Mouse (Mus musculus) CD4-positive, CD25-positive, alpha-beta regulatory T cell, adult 4 months (primary cell): ENCODE data around the gene Pten. TPM values are rescaled to one million over a fixed set of nuclear protein-coding genes. Genes with fewer than 3 reads are reported as not detected.
"Not testable (repeated sequence)": the region's sequence is repeated elsewhere in the genome, so short reads cannot be mapped to it uniquely, and the experiment has no call there.

Experiments
- ATAC-seq: one replicate; pipeline ENCODE4 v1.8.0; 2017
- polyA plus RNA-seq, 2 experiments: library from polyadenylated mRNA; unstranded; fragments of 100-300 nt; shearing (Covaris generic); gene quantifications; one replicate each; pipeline ENCODE4 v1.2.1; 2017

The Pten gene
- polyA plus RNA-seq, 2 experiments from 2014 or later: 12.8 to 17.3 TPM

DNA sequence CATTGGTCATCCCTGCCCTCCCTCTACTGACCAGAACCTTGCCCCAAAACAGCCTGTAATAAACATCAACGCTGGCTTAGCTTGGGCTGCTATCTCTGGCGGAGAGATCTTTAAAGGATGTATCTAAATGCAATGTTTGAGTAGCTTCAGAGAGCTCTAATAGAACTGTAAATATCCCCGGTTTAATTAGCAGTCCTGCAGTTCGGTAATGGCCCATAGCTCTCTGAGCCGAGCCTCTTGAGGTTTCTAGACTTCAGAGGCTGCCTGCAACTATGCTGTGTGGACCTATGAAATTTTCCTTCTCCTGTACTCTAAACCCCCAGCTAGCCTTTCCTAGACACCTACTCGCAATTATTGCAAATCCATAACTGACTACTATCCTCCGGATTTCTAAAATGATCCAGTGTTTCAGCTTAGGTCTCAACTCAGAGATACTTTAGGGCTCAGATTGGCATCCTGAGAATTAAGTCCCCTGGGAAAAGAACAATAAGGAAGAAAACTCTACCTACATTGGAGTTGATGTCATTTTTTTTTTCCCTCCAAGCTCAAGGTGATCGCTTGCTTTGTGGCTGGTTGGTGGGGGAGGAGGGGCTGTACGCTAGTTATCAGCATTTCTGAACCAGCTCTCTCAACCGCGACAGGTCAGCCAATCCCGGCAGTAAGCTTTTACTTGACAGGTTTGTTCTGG, 2.0 kb upstream of the Pten start:
- no peak for ATAC-seq

DNA sequence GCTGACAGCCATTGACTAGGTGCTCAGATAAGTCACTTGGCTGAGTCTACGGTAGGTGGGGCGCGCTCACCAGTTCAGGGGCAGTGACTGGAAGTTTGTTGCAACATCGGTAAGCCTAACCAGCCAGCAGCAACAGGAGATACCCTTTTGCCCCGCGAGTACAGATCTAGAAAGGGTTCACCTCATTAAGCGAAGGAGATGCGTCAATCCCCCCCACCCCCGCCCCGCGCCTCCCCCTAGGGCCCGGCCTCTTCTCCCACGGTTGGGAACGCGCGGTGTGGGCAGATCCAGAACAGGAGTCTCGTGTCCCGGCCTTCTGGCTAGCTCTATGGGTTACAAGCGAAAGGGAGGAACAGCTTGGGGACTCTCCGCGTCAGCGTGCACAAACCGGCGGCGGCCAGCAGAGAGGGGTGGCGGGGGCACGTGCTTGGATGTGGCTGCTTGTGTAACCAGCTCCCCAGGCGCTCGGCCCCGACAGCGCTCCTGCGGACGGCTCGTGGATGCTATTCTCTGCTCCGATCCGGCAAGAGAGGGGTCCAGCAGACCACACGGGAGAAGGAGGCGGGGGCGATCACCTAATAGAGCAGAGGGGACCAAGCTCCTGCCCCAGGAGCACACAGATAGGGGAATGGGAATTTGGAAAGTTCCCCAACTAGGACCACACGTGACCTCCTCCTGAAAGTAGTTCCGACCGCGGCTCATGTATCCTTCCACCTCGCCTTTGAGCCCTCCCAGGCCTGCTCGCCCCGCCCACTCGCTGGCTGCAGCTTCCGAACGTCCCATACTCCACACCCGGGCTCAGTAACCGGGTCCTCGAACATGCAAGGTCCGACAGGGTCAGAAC, 1.3 kb upstream of the Pten start:
- ATAC-seq: peak; percentile 56

DNA sequence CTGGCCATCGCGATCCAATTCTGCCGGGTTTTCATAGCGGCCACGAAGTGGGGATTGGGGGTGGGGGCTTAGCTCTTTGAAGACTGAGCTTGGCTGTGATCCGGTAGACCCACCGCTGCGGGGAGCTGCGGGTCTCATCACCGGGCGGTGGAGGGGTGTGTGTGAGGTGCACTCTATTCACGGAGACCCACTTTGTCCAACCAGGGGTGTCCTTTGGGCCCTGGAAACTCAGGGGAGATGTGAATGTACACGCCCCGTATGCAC, 729 bp upstream of the Pten start:
- peak; percentile 30 for ATAC-seq

DNA sequence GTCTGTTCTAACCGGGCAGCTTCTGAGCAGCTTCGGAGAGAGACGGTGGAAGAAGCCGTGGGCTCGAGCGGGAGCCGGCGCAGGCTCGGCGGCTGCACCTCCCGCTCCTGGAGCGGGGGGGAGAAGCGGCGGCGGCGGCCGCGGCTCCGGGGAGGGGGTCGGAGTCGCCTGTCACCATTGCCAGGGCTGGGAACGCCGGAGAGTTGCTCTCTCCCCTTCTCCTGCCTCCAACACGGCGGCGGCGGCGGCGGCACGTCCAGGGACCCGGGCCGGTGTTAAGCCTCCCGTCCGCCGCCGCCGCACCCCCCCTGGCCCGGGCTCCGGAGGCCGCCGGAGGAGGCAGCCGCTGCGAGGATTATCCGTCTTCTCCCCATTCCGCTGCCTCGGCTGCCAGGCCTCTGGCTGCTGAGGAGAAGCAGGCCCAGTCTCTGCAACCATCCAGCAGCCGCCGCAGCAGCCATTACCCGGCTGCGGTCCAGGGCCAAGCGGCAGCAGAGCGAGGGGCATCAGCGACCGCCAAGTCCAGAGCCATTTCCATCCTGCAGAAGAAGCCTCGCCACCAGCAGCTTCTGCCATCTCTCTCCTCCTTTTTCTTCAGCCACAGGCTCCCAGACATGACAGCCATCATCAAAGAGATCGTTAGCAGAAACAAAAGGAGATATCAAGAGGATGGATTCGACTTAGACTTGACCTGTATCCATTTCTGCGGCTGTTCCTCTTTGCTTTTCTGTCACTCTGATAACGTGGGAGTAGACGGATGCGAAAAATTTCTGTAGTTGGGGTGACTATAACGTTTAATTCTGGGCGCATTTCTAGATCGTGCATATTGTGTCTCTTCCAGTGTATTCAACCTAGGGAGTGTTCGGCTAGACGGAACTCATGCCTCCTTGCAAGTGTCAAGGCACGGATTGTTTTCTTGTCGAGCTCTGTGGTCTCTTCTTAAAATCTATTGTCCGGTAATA, 815 bp downstream of the Pten start:
- ATAC-seq: peak; percentile 3

DNA sequence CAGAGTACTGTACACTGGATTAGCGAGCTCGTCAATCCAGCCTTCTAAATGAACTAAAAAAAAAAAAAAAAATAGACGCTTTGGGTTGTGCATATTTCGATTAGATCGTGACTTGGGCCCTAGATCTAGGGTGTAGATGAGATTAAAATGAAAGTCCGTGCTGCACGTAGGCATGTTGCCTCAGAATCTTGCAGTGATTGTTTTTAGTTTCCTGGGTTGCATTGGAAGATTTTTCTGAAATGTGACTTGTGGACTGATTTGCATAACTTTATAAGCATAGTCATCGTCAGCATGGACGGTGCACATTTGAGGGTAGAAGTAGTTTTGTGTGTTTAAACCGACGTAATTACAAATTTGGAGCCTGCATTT, 1.5 kb downstream of the Pten start:
- no peak for ATAC-seq

DNA sequence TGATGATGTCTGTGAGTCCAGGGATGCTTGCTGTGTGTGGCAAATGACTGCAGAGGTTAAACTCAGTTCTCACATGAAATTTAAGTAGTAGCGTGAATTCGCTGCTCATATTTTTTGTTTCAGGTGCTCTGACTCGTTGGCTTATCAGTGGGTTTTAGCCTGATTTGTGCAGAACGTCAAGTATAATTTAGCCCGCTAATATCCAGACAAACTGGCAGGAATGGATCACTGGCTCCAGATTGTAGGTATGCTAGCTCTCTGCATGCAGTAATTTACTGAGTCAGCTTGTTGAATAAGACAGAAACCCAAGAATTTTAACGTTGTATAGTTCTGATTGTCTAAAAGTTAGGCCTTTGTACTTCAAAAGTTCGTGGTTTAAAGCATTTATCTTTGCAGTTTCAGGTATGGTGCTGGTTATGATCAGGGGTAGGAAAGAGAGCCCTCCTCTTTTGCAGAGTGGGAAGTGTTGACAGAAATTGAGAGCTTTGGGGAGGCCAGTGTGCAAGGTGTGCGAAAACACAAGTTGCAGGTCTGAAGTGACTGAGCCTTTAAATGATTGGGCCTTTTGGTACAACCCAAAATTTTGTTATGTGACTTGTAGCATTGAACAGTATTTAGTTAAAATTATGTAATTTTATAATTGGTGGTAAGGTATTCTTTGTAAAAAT, 2.2 kb downstream of the Pten start:
- no peak for ATAC-seq

DNA sequence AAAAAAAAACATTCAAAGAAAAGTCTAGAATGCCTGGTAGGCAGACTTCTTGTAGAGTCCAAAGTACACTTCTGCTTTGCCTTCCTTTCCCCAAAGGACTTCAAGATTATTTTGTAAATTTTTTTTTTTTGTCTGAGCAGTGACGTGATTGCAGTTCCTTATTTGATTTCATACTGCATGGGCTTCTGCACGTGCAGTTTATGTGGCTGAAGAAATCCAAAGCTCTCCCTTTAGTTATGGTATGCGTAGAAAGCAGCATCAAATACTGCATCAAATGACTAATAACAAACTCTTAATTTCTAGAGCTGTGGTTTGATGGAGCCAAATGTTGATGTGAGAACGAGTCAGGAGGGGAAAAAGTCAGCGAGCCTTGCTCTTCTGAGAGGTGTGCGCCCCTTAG, 3.2 kb downstream of the Pten start:
- no peak for ATAC-seq

DNA sequence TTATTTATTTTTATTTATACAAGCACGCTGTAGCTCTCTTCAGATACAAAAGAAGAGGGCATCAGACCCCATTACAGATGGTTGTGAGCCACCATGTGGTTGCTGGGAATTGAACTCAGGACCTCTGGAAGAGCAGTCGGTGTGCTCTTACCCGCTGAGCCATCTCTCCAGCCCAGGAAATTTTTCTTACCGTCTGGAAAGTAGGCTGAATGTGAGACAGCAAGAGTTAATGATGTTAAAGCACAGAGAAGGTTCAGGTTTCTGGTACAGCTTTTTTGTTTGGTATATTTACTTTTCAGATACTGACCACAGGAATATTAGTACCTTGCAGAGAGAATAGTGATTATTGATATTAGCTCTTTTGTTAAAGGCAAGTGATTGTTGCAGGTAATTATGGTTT, 3.9 kb downstream of the Pten start:
- ATAC-seq: no peak

DNA sequence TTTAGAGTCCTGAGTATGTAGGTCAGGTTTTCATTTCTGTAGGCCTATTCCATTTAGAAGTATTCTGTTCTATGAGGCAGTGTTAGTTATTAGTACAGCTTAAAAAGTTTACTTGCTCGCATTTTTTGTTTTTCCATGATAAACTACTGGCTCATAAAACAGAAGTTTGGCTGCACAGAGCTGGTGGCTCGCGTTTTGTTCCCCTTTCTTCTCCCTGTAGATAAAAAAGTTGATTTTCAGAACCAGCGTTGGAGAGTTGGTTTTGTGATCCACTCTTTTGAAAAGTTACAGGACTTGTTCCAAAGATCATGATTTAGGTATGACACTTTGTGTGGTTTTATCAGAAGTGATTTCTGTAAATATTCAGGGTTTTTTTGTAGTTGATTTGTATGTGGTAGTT, 5.2 kb downstream of the Pten start:
- ATAC-seq: no peak

DNA sequence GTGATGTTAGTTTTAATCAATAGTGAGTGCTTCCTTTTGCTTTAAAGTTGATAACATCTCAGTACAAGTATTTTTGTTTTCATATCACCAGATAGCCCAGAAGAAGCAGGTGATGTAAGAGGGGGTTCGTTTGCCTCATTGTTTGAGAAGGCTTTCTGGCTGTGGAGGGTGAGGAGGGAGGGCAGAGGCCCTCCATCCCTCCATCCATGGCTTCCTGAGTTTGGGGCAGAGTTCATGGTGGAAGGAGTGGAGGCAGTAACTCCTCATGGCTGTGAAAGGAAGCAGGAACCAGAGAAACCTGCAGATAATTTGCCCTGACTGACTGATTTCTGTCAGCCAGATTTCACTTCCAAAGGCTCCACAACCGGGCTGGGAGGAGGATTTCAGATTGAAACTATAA, 21.1 kb downstream of the Pten start:
- ATAC-seq: no peak

DNA sequence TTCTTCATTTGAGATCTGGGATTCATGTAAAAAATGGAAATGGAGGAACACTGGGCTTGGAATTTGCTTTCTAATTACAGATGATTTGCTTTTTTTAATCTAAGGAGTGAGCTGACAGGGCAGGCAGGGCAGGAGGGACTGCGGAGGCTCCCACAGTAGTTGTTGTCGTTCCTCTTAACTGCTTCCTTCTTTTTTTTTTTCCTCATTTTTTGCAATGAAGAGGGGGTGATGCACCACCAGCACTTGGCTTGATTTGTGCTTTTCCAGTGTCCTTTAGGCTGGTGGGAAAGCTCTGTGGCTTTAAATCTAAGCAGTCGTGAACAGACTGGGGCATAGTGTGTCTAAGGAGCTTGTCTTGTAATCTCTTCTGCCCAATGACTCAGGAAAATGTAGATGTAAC, 21.8 kb downstream of the Pten start:
- ATAC-seq: no peak

DNA sequence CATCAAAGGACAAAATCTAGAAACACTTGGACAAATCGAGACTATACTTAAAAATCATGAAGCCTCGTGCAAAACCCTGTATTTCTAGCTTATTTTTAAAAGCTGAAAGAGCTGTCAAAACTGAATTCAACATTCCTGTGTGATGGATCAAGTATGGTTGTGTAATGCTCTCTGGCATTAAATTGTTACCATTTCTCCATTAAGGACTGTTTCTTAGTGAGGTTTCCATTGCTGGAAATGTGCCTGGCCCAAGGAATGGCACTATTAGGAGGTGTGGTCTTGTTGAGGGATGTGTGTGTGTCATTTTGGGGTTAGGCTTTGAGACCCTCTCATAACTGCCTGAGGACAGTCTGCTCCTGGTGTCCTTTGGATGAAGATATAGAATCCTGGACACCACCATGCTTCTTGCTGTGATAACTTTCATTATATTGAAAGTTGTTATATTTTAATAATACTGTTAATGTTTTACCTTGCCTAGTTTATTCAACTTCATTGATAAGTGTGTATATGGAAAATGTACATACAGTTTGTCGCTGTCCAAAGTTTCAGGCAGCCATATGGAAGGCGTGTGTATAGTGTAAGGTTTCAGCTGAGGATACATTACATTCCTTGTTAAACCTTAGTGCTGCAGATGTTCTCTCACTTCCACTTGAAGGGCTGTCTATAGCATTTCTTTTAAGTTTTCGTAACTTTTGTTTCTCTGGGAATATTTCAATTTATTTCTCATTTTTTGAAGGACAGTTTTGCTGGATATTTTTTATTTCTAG, 24.2 kb downstream of the Pten start:
- ATAC-seq: no peak

DNA sequence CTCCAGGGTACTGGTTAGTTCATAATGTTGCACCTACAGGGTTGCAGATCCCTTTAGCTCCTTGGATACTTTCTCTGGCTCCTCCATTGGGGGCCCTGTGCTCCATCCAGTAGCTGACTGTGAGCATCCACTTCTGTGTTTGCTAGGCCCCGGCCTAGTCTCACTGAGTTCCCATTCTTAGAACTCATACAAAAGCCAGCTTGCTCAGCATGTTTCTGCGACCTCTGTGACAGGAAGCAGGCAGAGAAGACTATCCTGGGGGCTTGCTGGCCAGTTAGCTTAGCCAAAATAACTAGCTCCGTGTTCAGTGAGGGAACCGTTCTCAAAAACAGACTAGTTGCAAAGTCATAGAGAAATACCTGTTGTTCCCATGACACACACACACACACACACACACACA, 30.1 kb downstream of the Pten start:
- not testable (repeated sequence) for ATAC-seq

DNA sequence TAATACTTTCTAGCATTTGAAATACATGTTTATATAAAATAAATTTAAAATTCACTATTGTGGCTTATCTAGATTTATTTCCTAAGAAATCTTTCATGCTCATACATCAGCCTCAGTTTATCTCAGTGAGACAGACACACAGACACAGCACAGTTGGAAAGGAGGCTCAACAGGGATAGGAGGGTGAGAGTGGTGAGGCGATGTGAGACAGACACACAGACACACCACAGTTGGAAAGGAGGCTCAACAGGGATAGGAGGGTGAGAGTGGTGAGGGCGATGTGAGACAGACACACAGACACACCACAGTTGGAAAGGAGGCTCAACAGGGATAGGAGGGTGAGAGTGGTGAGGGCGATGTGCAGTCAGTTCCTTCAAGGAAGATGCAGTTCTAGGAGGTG, 30.7 kb downstream of the Pten start:
- not testable (repeated sequence) for ATAC-seq

DNA sequence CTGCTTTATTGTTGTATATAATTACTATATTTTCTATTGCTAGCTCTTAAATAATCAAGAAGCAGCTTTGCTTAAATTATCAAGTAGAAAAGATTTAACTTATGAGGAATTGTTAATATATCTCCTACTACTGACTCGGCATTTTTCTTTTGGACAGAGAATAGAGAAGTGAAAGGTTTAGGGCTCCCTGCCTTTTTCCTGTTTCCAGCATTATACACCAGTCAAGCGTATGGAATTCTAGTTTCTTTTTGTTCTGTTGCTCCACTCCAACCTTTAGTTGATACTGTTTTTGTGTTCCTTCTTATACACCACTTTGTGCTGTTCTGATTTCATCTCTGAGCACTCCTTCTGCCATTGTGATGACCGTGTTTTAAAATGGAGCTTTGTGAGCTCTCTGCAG, 32.2 kb downstream of the Pten start:
- ATAC-seq: no peak

DNA sequence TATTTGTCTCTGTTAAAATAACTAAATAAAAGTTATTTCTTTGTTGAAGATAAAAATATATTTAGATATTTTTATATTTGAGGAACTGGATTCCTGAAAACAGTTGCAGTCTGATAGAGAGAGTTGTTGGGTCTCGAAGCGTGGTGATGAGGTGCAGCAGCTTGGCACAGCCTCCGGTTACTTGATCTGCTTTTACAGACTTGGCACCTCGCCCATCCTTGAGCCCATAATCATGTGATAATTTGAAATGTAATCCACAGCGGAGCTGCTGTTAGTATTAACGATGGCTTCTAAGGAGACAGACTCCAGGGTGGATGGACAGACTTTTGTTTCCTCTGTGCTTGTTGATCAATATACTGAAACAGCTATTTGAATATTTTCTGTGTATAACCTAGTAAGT, 35.3 kb downstream of the Pten start:
- no peak for ATAC-seq

DNA sequence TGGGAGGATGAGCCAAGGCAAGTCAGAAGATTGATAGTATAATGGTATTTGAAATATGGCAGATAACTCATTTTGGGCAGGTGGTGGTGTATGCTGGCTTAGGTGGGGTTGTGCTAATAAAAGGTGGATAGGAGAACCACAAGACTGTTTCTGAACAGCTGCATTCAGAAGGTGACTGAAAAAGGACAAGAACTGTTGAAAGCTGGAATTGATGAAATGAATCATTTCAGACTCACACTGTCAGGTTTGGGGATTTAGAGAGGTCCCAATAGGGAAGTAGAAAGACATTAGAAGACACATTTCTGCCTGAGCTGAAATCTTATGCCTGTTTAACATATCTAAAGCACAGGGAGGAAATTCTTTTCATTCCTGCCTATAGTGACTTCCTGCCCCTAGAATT, 36.6 kb downstream of the Pten start:
- ATAC-seq: no peak

DNA sequence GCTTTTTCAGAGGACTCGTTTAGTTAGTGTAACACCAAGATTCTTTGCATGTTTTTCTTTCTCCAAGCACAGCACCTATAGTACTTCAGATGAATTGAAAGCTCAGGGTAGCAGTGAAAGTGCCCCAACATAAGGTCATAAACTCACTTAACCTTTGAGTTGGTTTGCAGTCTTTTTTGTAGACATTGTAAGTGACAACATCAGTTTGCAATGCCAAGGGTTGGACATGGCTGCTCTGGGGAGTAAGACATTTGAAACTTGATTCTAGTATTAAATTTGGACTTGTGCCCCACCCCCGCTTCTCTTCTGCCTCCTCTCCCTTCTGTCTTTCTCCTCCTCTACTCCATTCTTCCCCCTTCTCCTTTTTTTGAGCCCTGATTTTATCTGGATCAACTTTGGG, 43.3 kb downstream of the Pten start:
- ATAC-seq: no peak

DNA sequence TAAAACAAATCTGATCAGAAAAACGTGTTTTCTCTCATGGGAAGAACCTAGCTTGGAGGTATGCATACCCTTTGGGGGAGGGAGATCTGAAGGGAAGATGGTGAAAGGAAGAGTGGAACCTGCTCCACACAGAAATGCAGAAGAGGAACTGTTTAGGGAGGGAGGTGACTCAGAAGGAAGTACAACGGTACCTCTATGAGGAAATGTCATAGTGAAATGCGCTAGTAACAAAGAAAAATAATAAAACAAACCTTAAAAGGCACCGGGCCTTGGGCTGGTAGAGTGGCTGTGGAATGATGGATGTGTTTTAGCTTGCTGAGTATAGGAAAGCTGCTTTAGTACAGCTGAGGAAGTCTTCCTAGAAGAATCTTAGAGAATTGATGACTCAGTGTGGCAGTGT, 47.4 kb downstream of the Pten start:
- ATAC-seq: no peak

DNA sequence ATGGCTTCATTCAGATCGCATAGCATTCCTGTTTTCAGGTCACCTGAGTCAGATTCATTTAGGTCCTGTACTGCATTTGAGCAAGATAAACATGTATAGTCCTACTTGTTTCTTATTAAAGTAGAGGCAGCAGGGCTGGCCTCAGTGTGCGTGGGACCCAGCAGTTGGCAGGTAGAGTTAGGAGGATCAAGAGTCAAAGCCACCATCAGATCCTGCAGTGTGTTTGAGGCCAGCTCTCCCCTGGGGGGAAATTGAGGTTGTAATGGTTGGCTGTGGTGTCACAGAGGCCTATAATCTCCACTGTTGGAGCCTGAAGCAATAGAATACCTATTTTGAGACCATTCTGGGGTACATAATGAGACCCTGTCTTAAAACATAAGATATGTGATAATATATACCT, 50.3 kb downstream of the Pten start:
- ATAC-seq: no peak

DNA sequence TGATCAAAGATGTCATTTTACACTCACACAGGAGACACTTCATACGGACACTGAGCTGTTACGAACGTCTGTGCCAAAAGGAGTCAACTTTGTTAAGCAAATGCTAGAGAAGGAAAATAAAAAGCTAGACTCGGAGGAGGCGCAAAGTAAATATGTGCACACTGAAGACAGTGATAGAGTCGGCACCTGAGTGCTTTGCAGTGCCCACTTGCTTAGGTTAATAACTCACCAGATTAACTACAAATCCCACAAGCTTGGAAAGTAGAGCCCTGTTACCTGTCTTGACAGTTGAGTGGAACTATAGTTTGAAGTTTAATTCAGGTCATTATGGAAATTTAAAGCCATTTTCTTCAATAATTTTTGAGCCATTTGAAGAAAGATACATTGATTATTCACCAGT, 51.4 kb downstream of the Pten start:
- no peak for ATAC-seq

DNA sequence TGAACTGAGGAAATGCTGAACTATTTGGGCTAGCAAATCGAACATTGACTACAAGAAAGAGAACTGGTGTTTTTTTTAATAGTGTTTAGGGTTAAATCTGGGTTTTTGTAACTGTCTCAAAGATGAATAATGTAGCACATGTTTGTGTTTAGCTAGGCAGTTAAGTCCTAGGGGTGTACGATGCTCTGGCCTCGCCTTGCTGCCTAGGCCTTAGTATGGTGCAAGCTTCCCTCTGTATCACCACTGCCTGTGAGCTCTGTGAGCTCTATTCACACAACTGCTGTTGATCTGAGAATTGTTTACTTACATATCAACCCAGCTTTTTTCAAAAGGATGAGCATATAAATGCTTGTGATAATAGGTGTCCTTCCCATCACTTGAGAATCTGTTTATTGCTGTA, 51.8 kb downstream of the Pten start:
- no peak for ATAC-seq
